Mouse (Mus musculus) hindbrain, embryonic 11.5 days (tissue): ENCODE data around the gene 4930430F08Rik. TPM values are rescaled to one million over a fixed set of nuclear protein-coding genes. Genes with fewer than 3 reads are reported as not detected.
"Not testable (repeated sequence)": the region's sequence is repeated elsewhere in the genome, so short reads cannot be mapped to it uniquely, and the experiment has no call there.

Source experiments
- ATAC-seq: fragments of 200-750 bp; cut with Nextera tagmentation; 2 replicates; pipeline ENCODE4 v1.8.0; 2017; ENCODE audit warnings: mild to moderate bottlenecking, moderate TSS enrichment, moderate library complexity; ENCODE audit not compliant: low FRiP score
- DNase-seq: peaks from one replicate; pipeline ENCODE4 v3.0.0-alpha.2; 2015; ENCODE audit warnings: low spot score
- H3K27ac ChIP-seq: fragments of 300-500 bp; sonication (generic); 2 replicates; pipeline ENCODE4 v1.5.1; 2014; ENCODE audit warnings: mild to moderate bottlenecking, low read depth, low read length
- H3K27me3 ChIP-seq: fragments of 300-500 bp; sonication (generic); 2 replicates; pipeline ENCODE4 v1.6.1; 2014; ENCODE audit warnings: mild to moderate bottlenecking, low read length, moderate library complexity, mixed read lengths; ENCODE audit not compliant: control insufficient read depth, insufficient read depth
- H3K36me3 ChIP-seq: fragments of 300-500 bp; sonication (generic); 2 replicates; pipeline ENCODE4 v1.6.1; 2014; ENCODE audit warnings: mild to moderate bottlenecking, low read length, moderate library complexity, mixed read lengths; ENCODE audit not compliant: control insufficient read depth, insufficient read depth
- H3K4me1 ChIP-seq: fragments of 300-500 bp; sonication (generic); replicated peaks from 2 replicates; pipeline ENCODE4 v1.6.1; 2014; ENCODE audit warnings: low read length, mixed read lengths; ENCODE audit not compliant: control insufficient read depth, insufficient read depth
- H3K4me2 ChIP-seq: fragments of 300-500 bp; sonication (generic); replicated peaks from 2 replicates; pipeline ENCODE4 v1.6.1; 2014; ENCODE audit warnings: mild to moderate bottlenecking, low read depth, low read length
- H3K4me3 ChIP-seq: fragments of 300-500 bp; sonication (generic); 2 replicates; pipeline ENCODE4 v1.5.1; 2014; ENCODE audit warnings: low read depth, low read length
- H3K9ac ChIP-seq: fragments of 300-500 bp; sonication (generic); 2 replicates; pipeline ENCODE4 v1.6.1; 2014; ENCODE audit warnings: low read depth, low read length
- H3K9me3 ChIP-seq: fragments of 300-500 bp; sonication (generic); 2 replicates; pipeline ENCODE4 v1.6.1; 2016; ENCODE audit warnings: low read length; ENCODE audit not compliant: control insufficient read depth
- WGBS: fragments of 180-500 bp; shearing (Covaris S2); extraction: QIAGEN DNeasy Blood & Tissue Kit; methylation state at CpG from one replicate; pipeline ENCODE4 v1.1.7; 2014; 5-methylcytosine and 5-hydroxymethylcytosine counted together
- polyA plus RNA-seq: library from polyadenylated mRNA; unstranded; fragments of >200 nt; fragmentation: Nextera tagmentation; extraction: Ambion mirVana; gene quantifications from 2 replicates; pipeline ENCODE4 v1.2.1, GENCODE M21; 2014

Gene 4930430F08Rik
- polyA plus RNA-seq, 1 experiment from 2014 or later: 12.2 TPM

- H3K27ac ChIP-seq, H3K27me3 ChIP-seq, ATAC-seq, H3K4me1 ChIP-seq, DNase-seq, H3K9me3 ChIP-seq, H3K9ac ChIP-seq, H3K4me2 ChIP-seq, H3K4me3 ChIP-seq, H3K36me3 ChIP-seq: not testable (repeated sequence)
- 90% methylated on average over 3 of the region's 3 CpGs for WGBS
These were observed 29.9 kb downstream of the 4930430F08Rik start for GRCm38 (mm10) chr10:100560194-100560883.

GRCm38 (mm10) chr10:100556566-100557175 lies 33.6 kb downstream of the 4930430F08Rik start:
- Histone ChIP-seq H3K27me3 (no peaks in the 10 kb centered on the region), H3K4me2 (no peak overlapping the region), H3K4me1 (no peaks in the 10 kb centered on the region), H3K9ac (no peak overlapping the region), H3K27ac (no peak overlapping the region), H3K36me3 (no peaks in the 10 kb centered on the region; the same call in 1 of the 2 replicates), H3K9me3 (no peaks in the 10 kb centered on the region), H3K4me3 (no peak overlapping the region)
- ATAC-seq (no peak), DNase-seq (no peak)
- WGBS: 84% methylated on average over 3 of the region's 3 CpGs

DNA sequence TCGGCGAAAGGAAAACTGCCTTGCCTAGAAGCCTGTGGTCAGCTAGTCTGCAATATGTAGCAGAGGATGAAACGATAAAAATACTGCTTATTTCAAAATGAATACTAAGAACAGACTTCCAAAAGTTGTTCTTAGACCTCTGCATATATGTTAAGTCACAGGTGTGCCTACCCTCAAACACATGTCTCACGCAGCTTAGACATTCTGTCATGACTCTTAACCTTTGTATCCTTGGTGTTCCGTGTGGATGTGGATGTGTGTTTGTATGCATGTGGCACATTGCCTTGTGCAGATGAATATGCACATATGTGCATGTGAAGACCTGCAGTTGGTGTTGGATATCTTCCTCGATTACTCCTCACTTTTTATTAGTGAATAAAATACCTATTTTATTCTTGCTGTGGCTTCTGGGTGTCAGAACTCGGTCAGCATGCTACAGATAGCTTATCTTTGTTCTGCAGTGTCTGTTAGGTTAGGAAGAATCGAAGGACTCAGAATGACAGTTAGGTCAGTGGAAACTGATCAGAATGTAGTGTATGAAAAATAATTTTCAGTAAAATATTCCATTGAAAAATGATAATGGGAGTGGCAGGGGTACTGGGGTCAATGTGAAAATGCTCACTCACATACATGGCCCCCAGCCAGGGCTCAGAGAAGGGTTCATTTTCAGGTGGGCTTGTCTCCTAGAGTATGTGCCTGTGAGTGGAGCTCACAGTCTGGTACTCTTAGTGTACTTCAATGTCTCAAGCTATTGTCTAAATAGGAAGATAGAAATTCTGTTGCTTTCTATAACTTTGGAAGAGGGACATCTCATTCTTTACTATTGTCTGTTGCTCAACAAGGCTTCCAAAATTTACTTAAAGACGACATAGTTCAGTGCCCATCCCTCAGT lies 65.5 kb downstream of the 4930430F08Rik start:
- Histone ChIP-seq H3K4me2 (no peak overlapping the region), H3K9ac (no peak overlapping the region), H3K27me3 (no peaks in the 10 kb centered on the region), H3K36me3 (no peaks in the 10 kb centered on the region), H3K27ac (no peak overlapping the region), H3K4me1 (no peaks in the 10 kb centered on the region), H3K4me3 (no peak overlapping the region), H3K9me3 (no peaks in the 10 kb centered on the region)
- no peak for DNase-seq
- no peak for ATAC-seq
- WGBS: 90% methylated on average over 9 of the region's 9 CpGs

DNA sequence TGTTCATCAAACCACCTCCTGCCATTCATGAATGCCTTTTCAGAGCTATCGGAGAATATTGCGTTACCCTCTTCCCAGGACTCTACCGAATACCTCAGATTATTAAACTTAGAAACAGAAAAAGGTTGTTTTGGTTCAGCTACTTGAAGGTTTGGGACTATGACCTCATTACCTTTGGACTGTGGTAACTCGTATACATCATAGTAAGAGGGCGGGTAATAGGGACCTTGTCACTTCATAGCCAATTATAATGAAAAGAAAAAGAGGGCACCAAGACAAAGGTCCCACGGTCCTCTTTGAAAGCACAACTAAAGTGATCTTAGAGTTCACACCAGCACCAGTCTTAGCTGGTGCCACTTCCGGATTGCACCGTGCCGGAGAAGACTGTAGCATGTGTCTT lies 67.9 kb downstream of the 4930430F08Rik start:
- DNase-seq: no peak
- Histone ChIP-seq H3K4me2 (no peak overlapping the region), H3K9ac (no peak overlapping the region), H3K27me3 (no peaks in the 10 kb centered on the region), H3K4me1 (no peaks in the 10 kb centered on the region), H3K9me3 (no peaks in the 10 kb centered on the region), H3K36me3 (no peaks in the 10 kb centered on the region), H3K27ac (no peak overlapping the region), H3K4me3 (no peak overlapping the region)
- ATAC-seq: no peak
- 90% methylated on average over 9 of the region's 9 CpGs for WGBS

Other genes with a start within 250 kb of the 4930430F08Rik start
- gene Gm4302, start 249.6 kb downstream of the 4930430F08Rik start, polyA plus RNA-seq: not detected in 2 replicates
- not detected in 2 replicates for gene Gm4303, start 244.5 kb downstream of the 4930430F08Rik start, polyA plus RNA-seq
- gene Gm4305, start 239.3 kb downstream of the 4930430F08Rik start, polyA plus RNA-seq: not detected in 2 replicates
- not detected in 2 replicates for gene Gm4307, start 229.1 kb downstream of the 4930430F08Rik start, polyA plus RNA-seq
- gene Gm4312, start 207.9 kb downstream of the 4930430F08Rik start, polyA plus RNA-seq: not detected in 2 replicates
- gene Tmtc3, start 103.1 kb downstream of the 4930430F08Rik start, polyA plus RNA-seq: 19.2 and 20.0 TPM in 2 replicates
- gene Cep290, start 102.9 kb downstream of the 4930430F08Rik start, polyA plus RNA-seq: 7.4 and 8.9 TPM in 2 replicates
- not detected in 2 replicates for gene 1700017N19Rik, start 61 bp upstream of the 4930430F08Rik start, polyA plus RNA-seq